Mouse (Mus musculus) adrenal gland, adult 18-20 months (tissue): ENCODE data around the gene Prss57. TPM values are rescaled to one million over a fixed set of nuclear protein-coding genes. Genes with fewer than 3 reads are reported as not detected.
A peak's percentile ranks its signal among the peaks of the same experiment; 100 is the strongest.
"Not testable (repeated sequence)": the region's sequence is repeated elsewhere in the genome, so short reads cannot be mapped to it uniquely, and the experiment has no call there.

Source experiments
- DNase-seq, 2 experiments: peaks; one replicate each; pipeline ENCODE4 v3.0.0; 2021 to 2022; ENCODE audit warnings: low spot score in 2 of 2
- total RNA-seq, 2 experiments: library from RNA; stranded (reverse); gene quantifications; 1 replicate in 1 of 2; 2 replicates in 1 of 2; pipeline ENCODE4 v1.2.3; 2021

Gene Prss57
- total RNA-seq, 2 experiments from 2014 or later, result not detected

GRCm38 (mm10) chr10:79762875-79763274 lies 27.9 kb downstream of the Prss57 start:
- no peak for DNase-seq

- DNase-seq, result no peak
Measured at GRCm38 (mm10) chr10:79760603-79761143, 30.1 kb downstream of the Prss57 start.

GRCm38 (mm10) chr10:79759675-79760074 lies 31.1 kb downstream of the Prss57 start:
- DNase-seq, result not testable (repeated sequence)

- no peak for DNase-seq
Measured at GRCm38 (mm10) chr10:79756660-79757059, 34.1 kb downstream of the Prss57 start.

- no peak for DNase-seq
Measured at GRCm38 (mm10) chr10:79755854-79756253, 34.9 kb downstream of the Prss57 start.

- peak; percentile 66 to 68 for DNase-seq
Measured at GRCm38 (mm10) chr10:79754856-79755516, 35.8 kb downstream of the Prss57 start, which contains the start of gene Fgf22. Fgf22 (plus strand) TSS chr10:79755076.

- no peak for DNase-seq
Measured at GRCm38 (mm10) chr10:79748496-79748895, 42.3 kb downstream of the Prss57 start.

GRCm38 (mm10) chr10:79746774-79747151 lies 44.0 kb downstream of the Prss57 start:
- no peak for DNase-seq

- peak; percentile 85 to 90 for DNase-seq
Measured at GRCm38 (mm10) chr10:79745898-79746773, 44.6 kb downstream of the Prss57 start, which contains the start of gene Polrmt. Polrmt (minus strand) TSS chr10:79746581.

- no peak for DNase-seq
Measured at GRCm38 (mm10) chr10:79745411-79745810, 45.4 kb downstream of the Prss57 start.

- DNase-seq, result no peak
Measured at GRCm38 (mm10) chr10:79743650-79744365, 47.0 kb downstream of the Prss57 start.

GRCm38 (mm10) chr10:79743161-79743560 lies 47.6 kb downstream of the Prss57 start:
- DNase-seq, result no peak

- no peak for DNase-seq
Measured at GRCm38 (mm10) chr10:79740863-79741262, 49.9 kb downstream of the Prss57 start.

GRCm38 (mm10) chr10:79739234-79739633 lies 51.5 kb downstream of the Prss57 start:
- no peak for DNase-seq

GRCm38 (mm10) chr10:79738259-79738658 lies 52.5 kb downstream of the Prss57 start:
- no peak for DNase-seq

GRCm38 (mm10) chr10:79736706-79737105 lies 54.1 kb downstream of the Prss57 start:
- no peak for DNase-seq

GRCm38 (mm10) chr10:79735361-79735760 lies 55.4 kb downstream of the Prss57 start:
- no peak for DNase-seq

- DNase-seq, result no peak
Measured at GRCm38 (mm10) chr10:79733847-79734246, 56.9 kb downstream of the Prss57 start.

- no peak for DNase-seq
Measured at GRCm38 (mm10) chr10:79732500-79732899, 58.3 kb downstream of the Prss57 start.
